Mouse (Mus musculus) frontal cortex, postnatal 14 days (tissue): ENCODE results near the gene Pgm2.

Source experiments
- DNase-seq, 2 experiments: peaks; one replicate each; pipeline ENCODE4 v3.0.0; 2022; ENCODE audit warnings: low spot score in 2 of 2

Gene Pgm2

GRCm38 (mm10) chr5:64075506-64075905, 17.2 kb upstream of the Pgm2 start:
- DNase-seq = no peak

DNA sequence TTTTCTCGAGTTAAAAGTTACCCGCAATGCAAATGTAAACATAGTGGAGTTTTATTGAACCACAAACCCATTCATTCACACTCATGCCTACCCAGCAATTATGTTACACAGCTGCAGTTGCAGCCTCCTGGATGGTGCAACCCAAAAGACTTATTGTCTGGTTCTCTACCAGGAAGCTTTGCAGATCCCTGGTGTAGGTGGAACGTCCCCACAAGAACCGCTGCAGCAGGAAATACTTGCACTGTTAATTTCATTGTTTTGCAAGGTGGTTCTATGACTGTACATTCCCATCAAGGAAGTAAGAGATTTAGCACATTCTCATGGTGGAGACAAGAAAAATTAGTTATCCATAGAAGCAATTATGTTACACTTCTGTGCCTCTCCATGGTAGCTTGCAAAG, 15.4 kb upstream of the Pgm2 start:
- DNase-seq = no peak

- no peak for DNase-seq
These were observed 13.8 kb upstream of the Pgm2 start for GRCm38 (mm10) chr5:64078740-64079461.

- no peak for DNase-seq
These were observed 13.3 kb upstream of the Pgm2 start for GRCm38 (mm10) chr5:64079462-64079817.

DNA sequence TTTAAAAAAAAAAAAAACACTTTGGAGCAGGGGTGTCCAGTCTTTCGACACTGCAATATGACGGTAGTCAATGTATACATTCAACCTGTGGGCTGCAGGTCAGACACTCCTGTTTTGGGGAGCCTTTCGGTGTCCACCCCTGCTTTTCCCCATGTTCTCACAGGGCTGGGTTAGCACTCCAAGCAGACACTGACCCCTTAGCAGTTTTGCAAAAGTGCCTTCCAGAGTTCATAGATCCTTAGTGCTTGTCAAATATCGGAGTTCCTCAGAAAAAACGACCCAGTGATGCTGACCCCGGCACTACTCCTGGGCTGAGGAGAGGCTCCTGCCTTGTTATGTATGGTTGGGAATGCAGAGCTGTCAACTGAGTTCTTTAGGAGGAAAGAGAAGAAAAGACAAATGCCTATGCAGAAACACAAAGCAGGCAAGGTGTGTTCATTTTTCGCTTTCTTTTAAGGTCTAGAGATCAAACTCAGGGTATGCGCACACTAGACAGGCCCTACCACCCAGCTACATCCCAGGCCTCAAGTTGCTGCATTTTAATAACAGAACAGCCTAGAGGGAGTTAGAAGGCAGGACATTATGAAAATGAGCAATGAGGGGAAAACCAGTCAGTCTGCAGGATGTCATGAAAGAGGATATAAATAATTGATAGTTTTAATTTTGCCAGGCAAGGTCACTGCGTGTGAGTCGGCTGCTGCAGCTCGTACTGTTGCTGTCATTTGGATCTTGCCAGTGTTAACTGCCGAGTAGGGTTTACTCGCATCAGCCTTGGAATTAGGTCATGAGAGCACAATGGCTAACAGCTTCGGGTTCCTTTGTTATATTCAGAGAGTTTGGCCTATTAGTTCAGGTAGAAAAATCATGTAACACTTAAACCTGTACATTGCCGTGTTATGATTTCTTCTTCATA, 9.0 kb upstream of the Pgm2 start:
- DNase-seq = no peak

DNA sequence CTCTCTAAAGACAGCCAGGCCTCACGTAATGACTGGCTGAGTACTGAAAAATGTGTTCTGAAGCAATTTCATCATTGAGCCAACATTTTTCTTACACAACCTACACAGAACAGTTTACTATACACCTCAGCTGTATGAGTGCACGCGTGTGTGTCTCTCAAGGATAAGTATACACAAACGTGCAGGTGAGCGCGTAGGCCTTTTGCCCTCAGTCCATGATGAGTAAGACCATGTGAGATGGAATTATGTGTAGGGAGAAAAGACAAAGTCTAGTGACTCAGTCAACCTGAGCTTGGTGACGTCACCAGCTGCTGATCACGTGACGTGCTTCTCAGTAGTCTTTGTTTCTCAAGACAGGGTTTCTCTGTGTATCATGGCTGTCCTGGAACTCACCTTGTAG, 7.3 kb upstream of the Pgm2 start:
- DNase-seq = no peak

DNA sequence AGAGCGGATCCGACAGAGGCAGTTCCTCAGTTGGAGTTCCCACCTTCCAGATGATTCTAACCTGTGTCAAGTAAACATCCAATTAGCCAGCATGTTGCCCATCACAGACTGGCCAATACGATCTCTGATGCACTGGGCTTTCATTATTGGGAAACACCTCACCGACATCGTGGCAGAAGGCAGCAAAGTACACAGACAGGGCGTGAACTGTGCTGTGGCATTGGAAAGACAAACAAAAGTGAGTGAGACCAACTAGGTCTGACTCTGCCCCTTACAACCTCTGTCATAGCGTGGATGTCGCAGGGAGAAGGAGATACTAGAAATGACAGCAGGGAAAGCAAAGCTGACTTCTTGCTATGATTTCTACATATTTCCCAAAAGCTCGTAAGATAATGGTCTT, 4.0 kb upstream of the Pgm2 start:
- DNase-seq = no peak

DNA sequence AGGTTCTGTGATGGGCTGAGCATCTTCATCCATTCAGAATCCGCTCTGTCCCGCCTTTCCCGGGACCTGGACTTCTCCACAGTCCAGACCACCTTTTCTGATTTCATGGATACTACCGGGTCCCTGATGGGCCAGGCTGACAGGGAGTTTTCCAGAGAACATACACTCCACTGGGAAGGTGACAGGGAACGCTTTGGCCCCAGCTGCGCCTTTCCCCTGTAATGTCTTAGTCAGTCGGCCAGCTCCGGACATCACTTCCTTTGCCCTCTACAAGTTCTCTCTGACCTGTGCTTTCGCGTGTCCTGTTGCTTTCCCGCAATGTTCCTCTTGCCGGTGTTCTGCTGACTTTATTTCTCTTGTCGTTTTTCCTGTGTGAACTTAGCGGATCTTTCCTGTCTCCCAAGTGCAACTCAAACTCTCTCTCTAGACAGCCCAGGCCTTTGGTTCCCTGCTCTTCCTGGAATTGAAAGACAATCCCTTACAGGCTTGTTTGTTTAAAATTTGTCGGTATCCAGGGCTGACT, 660 bp downstream of the Pgm2 start:
- no peak for DNase-seq

GRCm38 (mm10) chr5:64095342-64095993, 2.7 kb downstream of the Pgm2 start:
- no peak for DNase-seq

DNA sequence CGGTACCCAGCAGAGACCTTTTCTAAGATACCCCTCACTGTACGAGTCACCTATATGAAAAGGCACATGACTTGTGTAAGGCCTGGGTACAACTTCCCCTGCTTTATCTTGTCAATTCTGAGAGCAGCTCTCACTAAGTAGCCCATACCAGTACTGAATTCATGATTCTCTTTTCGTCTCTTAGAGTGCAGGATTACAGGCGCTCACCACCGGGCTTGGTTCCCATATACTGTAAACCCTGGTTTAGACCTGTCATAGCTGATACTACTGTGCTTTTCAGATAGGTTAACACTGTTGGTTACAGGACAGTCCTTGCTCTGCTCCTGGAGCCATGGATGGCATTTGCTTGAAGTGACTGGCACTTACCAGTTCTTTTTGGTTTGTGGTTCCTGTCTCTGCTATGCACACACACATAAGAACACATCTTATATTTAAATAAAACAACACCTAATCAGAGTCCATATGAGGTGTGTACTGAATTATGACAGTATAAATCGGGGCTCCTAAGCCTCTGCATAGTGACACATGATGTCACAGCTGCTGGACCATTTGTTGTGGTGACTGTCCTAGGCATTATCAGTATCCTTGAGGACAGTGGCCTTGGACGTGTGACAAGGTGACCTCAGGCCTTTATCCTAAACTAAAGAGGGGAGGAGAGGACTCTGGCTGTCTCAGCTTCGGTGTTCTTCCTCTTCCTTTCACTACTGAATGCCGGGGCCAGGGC, 9.4 kb downstream of the Pgm2 start:
- no peak for DNase-seq

DNA sequence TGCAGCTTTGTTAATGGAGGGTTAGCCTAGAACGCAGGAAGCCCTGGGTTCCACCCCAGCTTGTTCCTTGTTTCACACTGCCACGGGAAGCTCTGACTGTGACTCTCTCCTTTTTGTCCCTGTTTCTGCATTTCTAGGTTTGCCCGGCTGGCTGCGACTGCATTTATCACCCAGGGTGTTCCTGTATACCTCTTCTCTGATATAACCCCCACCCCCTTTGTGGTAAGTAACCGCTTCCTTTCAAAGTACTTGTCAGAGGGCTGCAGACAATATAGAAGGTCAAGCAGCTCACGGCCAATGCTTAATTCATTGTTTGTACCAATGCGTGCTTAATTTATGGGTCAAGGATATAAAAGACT, 9.9 kb downstream of the Pgm2 start:
- no peak for DNase-seq

DNA sequence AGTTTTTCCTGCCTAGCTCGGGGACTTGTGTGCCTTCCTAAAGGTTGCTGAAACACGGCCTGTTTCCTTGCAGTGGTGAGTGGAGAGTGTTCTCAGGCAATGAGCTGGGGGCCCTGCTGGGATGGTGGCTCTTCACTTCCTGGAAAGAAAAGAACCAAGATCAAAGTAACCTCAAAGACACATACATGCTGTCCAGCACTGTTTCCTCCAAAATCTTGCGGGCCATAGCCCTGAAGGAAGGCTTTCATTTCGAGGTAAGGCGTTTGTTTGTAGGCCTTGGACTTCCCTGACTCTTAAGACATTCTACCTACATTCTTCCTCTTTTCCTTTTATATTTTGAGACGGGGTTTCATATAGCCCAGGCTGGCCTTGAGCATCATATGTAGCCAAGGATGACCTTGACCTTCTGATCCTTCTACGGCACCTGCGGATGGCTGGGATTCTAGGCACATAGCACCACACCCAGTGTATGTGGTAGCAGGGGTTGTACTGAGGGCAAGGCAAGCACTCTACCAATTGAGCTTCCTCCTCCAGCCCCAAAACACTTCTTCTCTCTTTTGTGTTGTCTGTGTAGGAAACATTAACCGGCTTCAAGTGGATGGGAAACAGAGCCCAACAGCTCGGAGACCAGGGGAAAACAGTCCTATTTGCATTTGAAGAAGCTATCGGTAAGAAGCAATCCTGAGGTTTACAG, 15.0 kb downstream of the Pgm2 start:
- no peak for DNase-seq

DNA sequence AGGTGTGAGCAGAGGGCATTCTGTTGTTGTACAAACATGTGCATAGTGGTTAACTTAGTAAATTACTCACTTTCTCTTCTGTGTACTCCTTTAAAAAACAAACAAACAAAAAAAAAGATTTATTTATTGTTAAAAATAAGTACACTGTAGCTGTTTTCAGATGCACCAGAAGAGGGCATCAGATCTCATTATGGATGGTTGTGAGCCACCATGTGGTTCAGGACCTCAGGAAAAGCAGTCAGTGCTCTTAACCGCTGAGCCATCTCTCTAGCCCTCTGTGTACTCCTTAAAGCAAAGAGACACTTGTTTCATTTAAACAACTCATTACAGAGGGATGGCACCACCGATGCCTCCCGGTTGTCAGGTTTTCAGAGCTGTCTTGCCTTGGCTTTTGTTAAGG, 16.5 kb downstream of the Pgm2 start:
- no peak for DNase-seq

GRCm38 (mm10) chr5:64112360-64112759, 19.6 kb downstream of the Pgm2 start:
- no peak for DNase-seq

DNA sequence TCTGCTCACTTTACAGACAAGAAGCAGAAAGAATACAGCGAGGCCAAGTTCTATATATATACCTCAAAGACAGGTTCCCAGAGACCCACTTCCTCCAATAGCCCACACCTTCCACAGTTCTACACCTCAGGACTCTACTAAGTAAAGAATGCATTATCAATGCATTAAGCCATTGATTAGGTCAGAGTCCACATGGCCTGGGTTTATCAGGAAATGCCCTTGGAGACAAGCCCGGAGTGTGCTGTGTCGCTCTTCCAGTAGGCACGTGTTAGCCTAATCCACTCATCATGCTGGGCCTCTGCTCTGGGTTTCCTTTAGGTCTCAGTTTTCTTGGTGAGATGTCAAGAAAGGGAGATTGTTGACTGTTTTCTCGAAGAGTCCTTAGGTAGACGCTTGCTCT, 21.5 kb downstream of the Pgm2 start:
- no peak for DNase-seq

DNA sequence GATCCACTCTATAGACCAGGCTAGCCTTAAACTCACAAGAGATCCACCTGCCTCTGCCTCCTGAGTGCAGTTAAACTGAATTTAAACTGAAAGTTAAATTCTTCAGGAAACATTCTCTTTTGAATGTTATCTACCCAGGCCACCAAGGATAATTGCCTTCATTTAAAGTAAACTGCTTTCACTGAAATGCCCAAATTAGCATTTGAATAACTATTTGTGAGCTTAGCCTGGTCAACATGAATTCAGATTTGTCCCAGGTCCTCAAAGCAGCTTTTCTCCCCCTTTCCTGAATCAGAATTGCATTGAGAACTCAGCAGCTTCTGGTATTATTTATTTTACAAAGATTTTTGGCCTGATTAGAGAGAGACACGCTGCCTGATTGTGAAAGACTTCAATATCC, 24.4 kb downstream of the Pgm2 start:
- no peak for DNase-seq

GRCm38 (mm10) chr5:64125783-64126182, 33.0 kb downstream of the Pgm2 start:
- DNase-seq = no peak

- DNase-seq = no peak
These were observed 38.8 kb downstream of the Pgm2 start for GRCm38 (mm10) chr5:64131550-64131949.

GRCm38 (mm10) chr5:64133901-64134300, 41.2 kb downstream of the Pgm2 start:
- no peak for DNase-seq

- no peak for DNase-seq
These were observed 43.6 kb downstream of the Pgm2 start for GRCm38 (mm10) chr5:64136325-64136724.

- DNase-seq = no peak
These were observed 47.5 kb downstream of the Pgm2 start for GRCm38 (mm10) chr5:64140202-64140601.
